Mouse (Mus musculus) megakaryocyte, embryonic 14.5 days (primary cell): Measurements from ENCODE around the gene Wrap73.

ENCODE experiments used
- FLI1 ChIP-seq: IDR thresholded peaks from 2 replicates; pipeline ENCODE4 v1.6.1; 2012; ENCODE audit warnings: low read length, inconsistent platforms, mixed read lengths
- GATA1 ChIP-seq: IDR thresholded peaks from 3 replicates; pipeline ENCODE4 v1.6.1; 2012; ENCODE audit warnings: mixed read lengths, low read length, inconsistent platforms, borderline replicate concordance

DNA sequence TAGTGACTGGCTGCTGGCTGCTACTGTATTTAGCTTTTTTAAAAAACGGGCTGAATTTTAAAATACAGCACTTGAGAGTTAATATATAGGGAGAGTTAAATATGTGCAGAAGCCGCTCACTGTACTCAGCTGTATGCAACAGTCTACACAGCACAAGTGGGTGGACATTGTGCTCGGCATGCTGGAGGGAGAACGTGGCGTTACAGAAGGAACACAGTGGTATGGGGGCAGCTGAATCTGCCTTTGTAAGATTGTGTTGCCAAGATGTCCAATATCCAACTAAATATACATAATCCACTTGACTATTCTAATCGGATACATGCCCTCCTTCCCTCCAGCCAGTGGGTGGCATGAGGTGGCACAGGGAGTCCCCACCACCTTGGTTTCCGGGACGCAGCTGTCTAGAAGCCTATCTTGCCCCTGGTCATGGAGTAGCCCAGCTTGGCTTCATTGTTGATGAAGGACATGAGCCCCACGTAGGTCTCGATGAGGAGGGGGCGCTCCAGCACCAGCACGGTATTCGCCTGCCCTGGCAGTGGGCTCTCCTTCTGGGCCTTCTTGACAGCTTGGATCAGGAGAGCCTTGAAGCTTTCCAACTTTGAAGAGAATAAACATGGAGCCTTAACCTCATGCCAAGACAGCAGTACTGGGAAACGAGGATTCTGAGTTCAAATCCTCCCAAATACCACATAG, 15.9 kb downstream of the Wrap73 start:
- TF ChIP-seq GATA1 (no peak), FLI1 (no peak)
